Mouse (Mus musculus): ENCODE results near the gene Dlx3.
A peak's percentile ranks its signal among the peaks of the same experiment; 100 is the strongest.

DNA sequence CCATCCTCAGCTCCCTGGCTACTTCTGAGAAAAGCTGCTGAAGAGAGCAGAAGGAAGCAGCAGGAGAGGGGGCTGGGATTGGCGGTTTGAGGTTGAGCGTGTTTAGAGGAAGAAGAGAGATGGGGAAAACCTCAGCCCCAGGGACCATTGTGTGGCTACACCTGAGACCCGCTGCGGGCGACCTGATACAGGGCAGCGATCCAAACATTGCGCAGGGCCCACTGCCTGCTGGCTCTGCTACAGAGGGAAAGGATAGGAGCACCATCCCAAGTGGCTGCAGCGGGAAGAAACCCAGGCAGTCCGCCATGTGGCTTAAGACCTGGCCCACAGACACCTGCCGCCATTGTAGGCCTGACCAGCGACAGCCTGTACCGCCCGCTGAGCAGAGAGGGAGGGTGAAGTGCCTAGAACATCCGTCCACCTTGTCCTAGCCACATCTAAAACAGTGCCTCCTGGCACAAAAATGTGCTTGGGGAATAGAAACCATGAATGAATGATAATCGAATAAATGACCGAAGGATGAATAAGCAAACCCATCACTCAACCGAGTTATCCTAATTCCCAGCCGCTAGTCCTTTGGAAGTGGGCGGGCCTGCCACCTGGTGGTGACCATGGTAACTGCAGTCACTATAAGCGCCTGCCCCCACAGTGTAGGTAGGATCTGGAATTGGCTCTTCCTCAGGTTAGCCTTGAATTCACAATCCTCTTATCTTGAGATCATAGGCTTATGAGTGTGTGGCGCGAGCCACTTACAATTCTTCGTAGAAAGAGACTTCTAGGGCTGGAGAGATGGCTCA lies 13.3 kb upstream of the Dlx3 start:
- peak; percentile 94 for TF ChIP-seq CTCF (IDR thresholded peaks at IDR 0.05; ENCODE audit: low read depth)
- TF ChIP-seq EP300 (IDR thresholded peaks at IDR 0.05; ENCODE audit: low read depth) = no peak

All from heart, postnatal 0 days (tissue).